Mouse (Mus musculus) intestine, postnatal 0 days (tissue): ENCODE measurements around the gene Rplp2. TPM values are rescaled to one million over a fixed set of nuclear protein-coding genes. Genes with fewer than 3 reads are reported as not detected.

ENCODE experiments used
- ATAC-seq: fragments of 200-750 bp; cut with Nextera tagmentation; 2 replicates; pipeline ENCODE4 v1.8.0; 2017; ENCODE audit warnings: mild to moderate bottlenecking, moderate TSS enrichment, moderate library complexity
- H3K27ac ChIP-seq: fragments of 300-500 bp; sonication (generic); 2 replicates; pipeline ENCODE4 v1.5.1; 2014; ENCODE audit warnings: mild to moderate bottlenecking, low read depth, low read length, moderate library complexity
- H3K27me3 ChIP-seq: fragments of 300-500 bp; sonication (generic); replicated peaks from 2 replicates; pipeline ENCODE4 v1.6.1; 2014; ENCODE audit warnings: low read length, mixed read lengths; ENCODE audit not compliant: control insufficient read depth, insufficient read depth
- H3K36me3 ChIP-seq: fragments of 300-500 bp; sonication (generic); 2 replicates; pipeline ENCODE4 v1.6.1; 2014; ENCODE audit warnings: mild to moderate bottlenecking, moderate library complexity; ENCODE audit not compliant: control insufficient read depth, insufficient read depth
- H3K4me1 ChIP-seq: fragments of 300-500 bp; sonication (generic); replicated peaks from 2 replicates; pipeline ENCODE4 v1.6.1; 2014; ENCODE audit warnings: antibody characterized with exemption, low read length, mixed read lengths; ENCODE audit not compliant: control insufficient read depth, insufficient read depth
- H3K4me2 ChIP-seq: fragments of 300-500 bp; sonication (generic); replicated peaks from 2 replicates; pipeline ENCODE4 v1.6.1; 2014; ENCODE audit warnings: low read depth, mild to moderate bottlenecking, moderate library complexity
- H3K4me3 ChIP-seq: fragments of 300-500 bp; sonication (generic); 2 replicates; pipeline ENCODE4 v1.5.1; 2014; ENCODE audit warnings: low read depth, low read length
- H3K9ac ChIP-seq: fragments of 300-500 bp; sonication (generic); 2 replicates; pipeline ENCODE4 v1.6.1; 2014; ENCODE audit warnings: mild to moderate bottlenecking, low read depth, low read length
- H3K9me3 ChIP-seq: fragments of 300-500 bp; sonication (generic); 2 replicates; pipeline ENCODE4 v1.6.1; 2016; ENCODE audit warnings: mixed run types; ENCODE audit not compliant: control insufficient read depth
- CTCF ChIP-seq: sonication (generic); IDR thresholded peaks from 2 replicates; pipeline ENCODE4 v1.5.1; 2016; ENCODE audit warnings: low read depth, mild to moderate bottlenecking, control low read depth, antibody characterized with exemption, moderate library complexity
- WGBS: fragments of 180-500 bp; shearing (Covaris S2); extraction: QIAGEN DNeasy Blood & Tissue Kit; methylation state at CpG from one replicate; pipeline ENCODE4 v1.1.7; 2014; 5-methylcytosine and 5-hydroxymethylcytosine counted together
- polyA plus RNA-seq: library from polyadenylated mRNA; unstranded; fragments of >200 nt; fragmentation: Nextera tagmentation; extraction: Ambion mirVana; gene quantifications from 2 replicates; pipeline ENCODE4 v1.2.1, GENCODE M21; 2015

Gene Rplp2
- polyA plus RNA-seq, 1 experiment from 2014 or later: 968 TPM

DNA sequence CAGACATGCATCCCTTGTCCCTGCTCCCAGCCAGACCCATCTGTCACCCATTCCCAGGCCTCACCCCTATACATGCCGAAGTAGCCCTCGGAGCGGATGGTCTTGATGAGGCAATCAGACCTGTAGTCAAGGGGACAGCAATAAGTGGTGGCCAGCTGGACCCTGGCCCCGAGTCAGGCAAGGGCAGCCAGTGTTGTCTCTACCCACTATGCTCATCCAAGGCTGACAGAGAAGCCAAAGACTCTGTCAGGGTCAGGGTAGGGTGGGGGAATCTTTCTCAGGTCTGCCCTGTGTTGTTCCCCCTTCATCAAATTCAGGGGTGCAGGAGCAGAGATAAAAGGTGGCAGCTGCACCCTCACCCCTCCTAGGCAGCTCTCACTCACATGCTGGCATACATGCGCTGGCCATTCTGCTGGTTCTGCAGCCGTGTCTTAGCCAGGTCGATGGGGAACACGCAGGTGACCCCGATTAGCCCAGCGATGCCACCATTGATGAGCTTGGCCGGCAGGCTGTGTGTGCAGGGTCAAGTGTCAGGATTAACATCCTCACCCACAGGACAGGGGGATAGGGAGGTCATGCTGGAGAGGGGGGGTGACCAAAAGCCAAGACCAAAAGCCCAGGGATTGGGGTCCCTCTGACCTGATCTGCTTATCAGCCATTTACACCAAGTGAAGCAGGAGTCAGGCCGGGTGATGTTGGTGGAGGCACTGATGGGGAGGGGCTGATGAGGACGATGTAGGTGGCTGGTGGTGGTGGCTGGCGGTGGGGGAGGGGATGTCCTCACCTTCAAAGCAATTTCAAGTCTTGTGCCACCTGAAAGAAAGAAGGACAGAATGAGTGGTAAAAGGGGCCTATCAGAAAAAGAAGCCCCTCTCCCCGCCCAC is 13.4 kb upstream of the Rplp2 start:
- ATAC-seq: no peak
- H3K9ac ChIP-seq: peak overlapping the region; percentile 40; the same call in 1 of the 2 replicates

GRCm38 (mm10) chr7:141434464-141434863 is 12.7 kb upstream of the Rplp2 start:
- Histone ChIP-seq H3K9ac (peak overlapping the region; percentile 40; the same call in 1 of the 2 replicates), H3K4me2 (peak overlapping the region; percentile 78), H3K27ac (peak overlapping the region; percentile 78; the same call in 1 of the 2 replicates), H3K4me1 (peaks cover 16% of the 10 kb centered on the region), H3K27me3 (no peaks in the 10 kb centered on the region), H3K4me3 (peak overlapping the region; percentile 43), H3K9me3 (no peaks in the 10 kb centered on the region), H3K36me3 (peaks cover 51% of the 10 kb centered on the region)
- WGBS: 17% methylated on average over 8 of the region's 8 CpGs
- no peak for ATAC-seq
- no peak for TF ChIP-seq CTCF

More for the DNA sequence above, 13.4 kb upstream of the Rplp2 start:
- no peaks in the 10 kb centered on the region for H3K9me3 ChIP-seq
- TF ChIP-seq CTCF: no peak
- H3K4me3 ChIP-seq: peak overlapping the region; percentile 43
- 75% methylated on average over 15 of the region's 15 CpGs for WGBS
- H3K27me3 ChIP-seq: no peaks in the 10 kb centered on the region
- peaks cover 45% of the 10 kb centered on the region for H3K36me3 ChIP-seq
- peak overlapping the region; percentile 78 for H3K4me2 ChIP-seq
- no peak overlapping the region for H3K27ac ChIP-seq
- peaks cover 16% of the 10 kb centered on the region for H3K4me1 ChIP-seq

- Histone ChIP-seq H3K36me3 (peaks cover 57% of the 10 kb centered on the region), H3K9ac (peak overlapping the region; percentile 40; the same call in 1 of the 2 replicates), H3K4me1 (peaks cover 16% of the 10 kb centered on the region), H3K27me3 (no peaks in the 10 kb centered on the region), H3K9me3 (no peaks in the 10 kb centered on the region), H3K4me3 (peak overlapping the region; percentile 43), H3K27ac (peak overlapping the region; percentile 78), H3K4me2 (peak overlapping the region; percentile 78)
- peak; percentile 16; the same call in 1 of the 2 replicates for ATAC-seq
- 2% methylated on average over 17 of the region's 17 CpGs for WGBS
- TF ChIP-seq CTCF: no peak
These were observed 11.9 kb upstream of the Rplp2 start for GRCm38 (mm10) chr7:141435129-141435855.

GRCm38 (mm10) chr7:141435856-141436522 is 11.2 kb upstream of the Rplp2 start:
- Histone ChIP-seq H3K4me3 (no peak overlapping the region), H3K36me3 (peaks cover 51% of the 10 kb centered on the region), H3K4me1 (peaks cover 16% of the 10 kb centered on the region), H3K9ac (0 out of 2 replicates have a peak overlapping the region, but pooled peaks have one; percentile 40), H3K27ac (peak overlapping the region; percentile 78), H3K27me3 (no peaks in the 10 kb centered on the region), H3K4me2 (peak overlapping the region; percentile 90), H3K9me3 (no peaks in the 10 kb centered on the region)
- no peak for TF ChIP-seq CTCF
- 56% methylated on average over 9 of the region's 9 CpGs for WGBS
- ATAC-seq: peak; percentile 22

- Histone ChIP-seq H3K27me3 (no peaks in the 10 kb centered on the region), H3K4me2 (peak overlapping the region; percentile 90), H3K9me3 (no peaks in the 10 kb centered on the region), H3K4me3 (peak overlapping the region; percentile 71), H3K4me1 (peaks cover 16% of the 10 kb centered on the region), H3K9ac (0 out of 2 replicates have a peak overlapping the region, but pooled peaks have one; percentile 56), H3K36me3 (peaks cover 45% of the 10 kb centered on the region), H3K27ac (peak overlapping the region; percentile 78)
- no peak for ATAC-seq
- 45% methylated on average over 2 of the region's 2 CpGs for WGBS
- no peak for TF ChIP-seq CTCF
These were observed 10.7 kb upstream of the Rplp2 start for GRCm38 (mm10) chr7:141436523-141436892.
